Mouse (Mus musculus): ENCODE measurements around the gene Cyb561a3.

GRCm38 (mm10) chr19:10561558-10562314 is 15.2 kb upstream of the Cyb561a3 start:
- TF ChIP-seq GATA1 (IDR thresholded peaks at IDR 0.05; ENCODE audit: low read length): no peak
- no peak for TF ChIP-seq TAL1 (IDR thresholded peaks at IDR 0.05; ENCODE audit: low read length)

Data from erythroblast, embryonic 14.5 days (primary cell).